In genomic region chr3:137968105-137968819, GRCm38 (mm10) we compare ENCODE assay signal across 11 mouse cellular contexts. TPM values are rescaled to one million over a fixed set of nuclear protein-coding genes. Genes with fewer than 3 reads are reported as not detected.
A peak's percentile ranks its signal among the peaks of the same experiment; 100 is the strongest.
DNase-seq lines count a peak whose midpoint lies in the region; ATAC-seq lines count a peak whose summit lies in the region.
"Had no signal": no experiment of that assay in that cellular context is flagged by ENCODE, and none has a peak within 500 bp of the region (broad histone marks: within the 10 kb centered on the region; RNA-seq: fewer than 3 reads in every experiment).

No protein-coding gene starts in this region.

- H3K9me3 ChIP-seq in kidney, embryonic 16.5 days (ENCODE audit: low read length) = no peaks in the 10 kb centered on the region
- no peaks in the 10 kb centered on the region for H3K9me3 ChIP-seq in intestine, embryonic 16.5 days (ENCODE audit: control insufficient read depth, low read length)
- H3K9me3 ChIP-seq: kidney, embryonic 15.5 days had no signal

- H3K27me3 ChIP-seq in kidney, embryonic 16.5 days (ENCODE audit: insufficient read depth, low read length) = no peaks in the 10 kb centered on the region
- H3K27me3 ChIP-seq in intestine, embryonic 16.5 days (replicated peaks; ENCODE audit: control insufficient read depth, insufficient read depth, low read length) = no peaks in the 10 kb centered on the region
- H3K27me3 ChIP-seq: CH12.LX; kidney, embryonic 15.5 days had no signal

- no peak overlapping the region for H3K4me2 ChIP-seq in kidney, embryonic 16.5 days (replicated peaks; ENCODE audit: low read depth, low read length)
- peak overlapping the region; percentile 11; the same call in 1 of the 2 replicates for H3K4me2 ChIP-seq in intestine, embryonic 16.5 days (ENCODE audit: low read depth, low read length)
- H3K4me2 ChIP-seq: hindbrain, embryonic 14.5 days; kidney, embryonic 15.5 days had no signal

- H3K36me3 ChIP-seq in kidney, embryonic 16.5 days (ENCODE audit: insufficient read depth, low read length) = 0 out of 2 replicates have a peak, but pooled peaks cover 2% of the 10 kb centered on the region
- no peaks in the 10 kb centered on the region for H3K36me3 ChIP-seq in intestine, embryonic 16.5 days (ENCODE audit: control insufficient read depth, insufficient read depth, low read length)
- H3K36me3 ChIP-seq: kidney, embryonic 15.5 days had no signal

- H3K27ac ChIP-seq in kidney, embryonic 16.5 days (ENCODE audit: low read length) = 0 out of 2 replicates have a peak overlapping the region, but pooled peaks have one; percentile 13
- peak overlapping the region; percentile 40 for H3K27ac ChIP-seq in intestine, embryonic 16.5 days (ENCODE audit: low read length)
- H3K27ac ChIP-seq: hindbrain, embryonic 14.5 days had no signal

- no peak for DNase-seq in kidney, postnatal 36 days
- DNase-seq in MEL-GATA-1-ER (ENCODE audit: extremely low read depth, low read depth) (peak; percentile 69), adipocyte (ENCODE audit: low spot score) (no peak)
- DNase-seq in adrenal gland, adult 2 months = no peak
- DNase-seq: right cerebral cortex, postnatal 25 days had no signal

- H3K4me3 ChIP-seq in kidney, embryonic 16.5 days (ENCODE audit: low read length) = no peak overlapping the region
- H3K4me3 ChIP-seq in intestine, embryonic 16.5 days (ENCODE audit: low read length) = no peak overlapping the region
- H3K4me3 ChIP-seq: kidney, embryonic 15.5 days had no signal

- H3K9ac ChIP-seq in kidney, embryonic 16.5 days (replicated peaks; ENCODE audit: low read length) = no peak overlapping the region
- H3K9ac ChIP-seq in intestine, embryonic 16.5 days (ENCODE audit: low read depth, low read length) = no peak overlapping the region
- H3K9ac ChIP-seq: hindbrain, embryonic 14.5 days; kidney, embryonic 15.5 days had no signal

- WGBS in kidney, embryonic 16.5 days = 89% methylated on average over 14 of the region's 14 CpGs
- 82% methylated on average over 14 of the region's 14 CpGs for WGBS in intestine, embryonic 16.5 days

- no peaks in the 10 kb centered on the region for H3K4me1 ChIP-seq in kidney, embryonic 16.5 days (ENCODE audit: insufficient read depth, low read length)
- 0 out of 2 replicates have a peak, but pooled peaks cover 8% of the 10 kb centered on the region for H3K4me1 ChIP-seq in intestine, embryonic 16.5 days (ENCODE audit: control insufficient read depth, insufficient read depth, low read length)

- ATAC-seq in kidney, embryonic 16.5 days (ENCODE audit: low FRiP score, low TSS enrichment) = no peak
- peak; percentile 29 for ATAC-seq in intestine, embryonic 16.5 days
- ATAC-seq in megakaryocyte progenitor cell, adult 5-6 weeks (replicated peaks; ENCODE audit: poor library complexity) = peak; percentile 10; the same call in 1 of the 2 replicates

RNA-seq across cellular contexts. Expression of gene Dapp1, which starts 13.1 kb away (rescaled TPM):
- 9.3 and 10.1 TPM in 2 replicates for polyA plus RNA-seq in kidney, embryonic 16.5 days (2015; fragmentation: Nextera tagmentation; extraction: Ambion mirVana)
- 35.8 and 41.6 TPM in 2 replicates for polyA plus RNA-seq in intestine, embryonic 16.5 days (2015; fragmentation: Nextera tagmentation; extraction: Ambion mirVana)
- total RNA-seq in megakaryocyte progenitor cell, adult 5-6 weeks (2015) = 79.2 and 99.7 TPM in 2 replicates
- total RNA-seq in megakaryocyte progenitor cell, adult 5-6 weeks (2017) = 129 and 154 TPM in 2 replicates
- 1 to 10 TPM; 3.8 to 4.7 TPM for total RNA-seq in adrenal gland, adult 2 months (2021)
- polyA plus RNA-seq in adrenal gland, adult 2 months (2012; rRNA removed) = 1.8 and 2.6 TPM in 2 replicates

RNA-seq across cellular contexts. Expression of gene Lamtor3, which starts 50.0 kb away (rescaled TPM):
- polyA plus RNA-seq in kidney, embryonic 16.5 days (2015; fragmentation: Nextera tagmentation; extraction: Ambion mirVana) = 118 and 125 TPM in 2 replicates
- polyA plus RNA-seq in intestine, embryonic 16.5 days (2015; fragmentation: Nextera tagmentation; extraction: Ambion mirVana) = 160 and 162 TPM in 2 replicates
- total RNA-seq in megakaryocyte progenitor cell, adult 5-6 weeks (2015) = 61.3 and 77.5 TPM in 2 replicates
- 66.2 and 76.7 TPM in 2 replicates for total RNA-seq in megakaryocyte progenitor cell, adult 5-6 weeks (2017)
- 10 to 100 TPM; 69.4 to 69.9 TPM for total RNA-seq in adrenal gland, adult 2 months (2021)
- 9.2 and 12.9 TPM in 2 replicates for polyA plus RNA-seq in adrenal gland, adult 2 months (2012; rRNA removed)
